Mouse (Mus musculus) limb, embryonic 13.5 days (tissue): ENCODE measurements around the gene Mical3. TPM values are rescaled to one million over a fixed set of nuclear protein-coding genes. Genes with fewer than 3 reads are reported as not detected.

ENCODE experiments used
- ATAC-seq: fragments of 200-750 bp; cut with Nextera tagmentation; 2 replicates; pipeline ENCODE4 v1.8.0; 2017; ENCODE audit warnings: low read depth, moderate number of reproducible peaks, moderate TSS enrichment; ENCODE audit not compliant: low FRiP score
- H3K27ac ChIP-seq: fragments of 300-500 bp; sonication (generic); 2 replicates; pipeline ENCODE4 v1.5.1; 2015; ENCODE audit warnings: inconsistent platforms, mild to moderate bottlenecking, moderate library complexity
- H3K27me3 ChIP-seq: fragments of 300-500 bp; sonication (generic); 2 replicates; pipeline ENCODE4 v1.6.1; 2015; ENCODE audit warnings: mild to moderate bottlenecking, inconsistent platforms
- H3K36me3 ChIP-seq: fragments of 300-500 bp; sonication (generic); 2 replicates; pipeline ENCODE4 v1.6.1; 2015; ENCODE audit warnings: inconsistent platforms, mild to moderate bottlenecking, moderate library complexity
- H3K4me1 ChIP-seq: fragments of 300-500 bp; sonication (generic); 2 replicates; pipeline ENCODE4 v1.6.1; 2015; ENCODE audit warnings: inconsistent platforms
- H3K4me2 ChIP-seq: fragments of 300-500 bp; sonication (generic); replicated peaks from 2 replicates; pipeline ENCODE4 v1.6.1; 2015; ENCODE audit warnings: inconsistent platforms, mild to moderate bottlenecking, moderate library complexity
- H3K4me3 ChIP-seq: fragments of 300-500 bp; sonication (generic); 2 replicates; pipeline ENCODE4 v1.5.1; 2015; ENCODE audit warnings: moderate library complexity, mild to moderate bottlenecking, inconsistent platforms
- H3K9ac ChIP-seq: fragments of 300-500 bp; sonication (generic); 2 replicates; pipeline ENCODE4 v1.6.1; 2015; ENCODE audit warnings: mild to moderate bottlenecking, inconsistent platforms
- H3K9me3 ChIP-seq: fragments of 300-500 bp; sonication (generic); 2 replicates; pipeline ENCODE4 v1.6.1; 2016; ENCODE audit warnings: inconsistent platforms
- WGBS: fragments of 180-500 bp; shearing (Covaris S2); methylation state at CpG from one replicate; pipeline ENCODE4 v1.1.7; 2015; 5-methylcytosine and 5-hydroxymethylcytosine counted together
- polyA plus RNA-seq: library from polyadenylated mRNA; unstranded; fragments of >200 nt; fragmentation: Nextera tagmentation; extraction: Ambion mirVana; gene quantifications from 2 replicates; pipeline ENCODE4 v1.2.1, GENCODE M21; 2015

Gene Mical3
- polyA plus RNA-seq, result 11.0 and 13.2 TPM in 2 replicates

GRCm38 (mm10) chr6:121130773-121131172 lies at the start of gene Mical3:
Mical3 (minus strand) TSS chr6:121130999.
- WGBS, result under 1% methylated on average over 17 of the region's 17 CpGs
- Histone ChIP-seq H3K4me2 (peak within 1 kb of the TSS; percentile 74), H3K36me3 (no peaks in the 10 kb centered on the region), H3K27me3 (peaks cover 39% of the 10 kb centered on the region), H3K9me3 (no peaks in the 10 kb centered on the region), H3K27ac (no peak within 1 kb of the TSS), H3K4me1 (peaks cover 18% of the 10 kb centered on the region), H3K9ac (peak within 1 kb of the TSS; percentile 51), H3K4me3 (peak within 1 kb of the TSS; percentile 45)
- 0 out of 2 replicates have a peak, but pooled peaks have one; percentile 53 for ATAC-seq

GRCm38 (mm10) chr6:121179846-121180245 lies 49.0 kb upstream of the Mical3 start:
- 72% methylated on average over 7 of the region's 7 CpGs for WGBS
- no peak for ATAC-seq

GRCm38 (mm10) chr6:121178700-121179358 lies 48.0 kb upstream of the Mical3 start:
- Histone ChIP-seq H3K27ac (no peak overlapping the region), H3K4me1 (peaks cover 15% of the 10 kb centered on the region), H3K4me3 (no peak overlapping the region), H3K9ac (no peak overlapping the region), H3K4me2 (no peak overlapping the region), H3K27me3 (no peaks in the 10 kb centered on the region), H3K36me3 (no peaks in the 10 kb centered on the region), H3K9me3 (no peaks in the 10 kb centered on the region)
- 63% methylated on average over 7 of the region's 7 CpGs for WGBS
- ATAC-seq, result no peak

More at GRCm38 (mm10) chr6:121179846-121180245, 49.0 kb upstream of the Mical3 start:
- Histone ChIP-seq H3K36me3 (no peaks in the 10 kb centered on the region), H3K4me1 (peaks cover 21% of the 10 kb centered on the region), H3K4me2 (no peak overlapping the region), H3K4me3 (no peak overlapping the region), H3K9ac (no peak overlapping the region), H3K27me3 (no peaks in the 10 kb centered on the region), H3K27ac (no peak overlapping the region), H3K9me3 (no peaks in the 10 kb centered on the region)

GRCm38 (mm10) chr6:121177118-121177708 lies 46.4 kb upstream of the Mical3 start:
- no peak overlapping the region for H3K27ac ChIP-seq
- 74% methylated on average over 7 of the region's 7 CpGs for WGBS
- no peak overlapping the region for H3K4me2 ChIP-seq
- H3K9me3 ChIP-seq, result no peaks in the 10 kb centered on the region
- ATAC-seq, result no peak
- no peaks in the 10 kb centered on the region for H3K36me3 ChIP-seq
- peaks cover 25% of the 10 kb centered on the region for H3K4me1 ChIP-seq
- H3K27me3 ChIP-seq, result no peaks in the 10 kb centered on the region
- H3K4me3 ChIP-seq, result no peak overlapping the region
- H3K9ac ChIP-seq, result no peak overlapping the region

- Histone ChIP-seq H3K36me3 (no peaks in the 10 kb centered on the region), H3K9me3 (no peaks in the 10 kb centered on the region), H3K27ac (0 out of 2 replicates have a peak overlapping the region, but pooled peaks have one; percentile 3), H3K27me3 (no peaks in the 10 kb centered on the region), H3K4me1 (peaks cover 25% of the 10 kb centered on the region), H3K4me3 (no peak overlapping the region), H3K4me2 (no peak overlapping the region), H3K9ac (no peak overlapping the region)
- 82% methylated on average over 4 of the region's 4 CpGs for WGBS
- ATAC-seq, result no peak
Measured at GRCm38 (mm10) chr6:121176731-121177098, 45.9 kb upstream of the Mical3 start.

- H3K9ac ChIP-seq, result no peak overlapping the region
- no peaks in the 10 kb centered on the region for H3K9me3 ChIP-seq
- no peaks in the 10 kb centered on the region for H3K36me3 ChIP-seq
- no peaks in the 10 kb centered on the region for H3K27me3 ChIP-seq
- no peak for ATAC-seq
- H3K27ac ChIP-seq, result peak overlapping the region; percentile 3; the same call in 1 of the 2 replicates
- H3K4me2 ChIP-seq, result peak overlapping the region; percentile 27; the same call in 1 of the 2 replicates
- WGBS, result 39% methylated on average over 14 of the region's 14 CpGs
- H3K4me1 ChIP-seq, result peaks cover 25% of the 10 kb centered on the region
- H3K4me3 ChIP-seq, result no peak overlapping the region
Measured at GRCm38 (mm10) chr6:121176011-121176730, 45.4 kb upstream of the Mical3 start.

GRCm38 (mm10) chr6:121174761-121175160 lies 44.0 kb upstream of the Mical3 start:
- no peaks in the 10 kb centered on the region for H3K27me3 ChIP-seq
- H3K27ac ChIP-seq, result no peak overlapping the region
- no peak for ATAC-seq
- peaks cover 25% of the 10 kb centered on the region for H3K4me1 ChIP-seq
- no peak overlapping the region for H3K4me3 ChIP-seq
- H3K9me3 ChIP-seq, result no peaks in the 10 kb centered on the region
- WGBS, result 86% methylated on average over 6 of the region's 6 CpGs
- H3K9ac ChIP-seq, result no peak overlapping the region
- H3K4me2 ChIP-seq, result no peak overlapping the region
- H3K36me3 ChIP-seq, result no peaks in the 10 kb centered on the region

GRCm38 (mm10) chr6:121173471-121173870 lies 42.7 kb upstream of the Mical3 start:
- Histone ChIP-seq H3K9ac (no peak overlapping the region), H3K36me3 (no peaks in the 10 kb centered on the region), H3K9me3 (no peaks in the 10 kb centered on the region), H3K27ac (no peak overlapping the region; the same call in 1 of the 2 replicates), H3K4me2 (no peak overlapping the region), H3K4me3 (no peak overlapping the region), H3K27me3 (no peaks in the 10 kb centered on the region), H3K4me1 (peaks cover 25% of the 10 kb centered on the region)
- peak; percentile 33; the same call in 1 of the 2 replicates for ATAC-seq
- 52% methylated on average over 5 of the region's 5 CpGs for WGBS

GRCm38 (mm10) chr6:121171102-121171501 lies 40.3 kb upstream of the Mical3 start:
- H3K27ac ChIP-seq, result no peak overlapping the region
- no peaks in the 10 kb centered on the region for H3K36me3 ChIP-seq
- no peaks in the 10 kb centered on the region for H3K9me3 ChIP-seq
- no peak overlapping the region for H3K4me2 ChIP-seq
- ATAC-seq, result no peak
- WGBS, result 87% methylated on average over 6 of the region's 6 CpGs
- H3K27me3 ChIP-seq, result no peaks in the 10 kb centered on the region
- H3K9ac ChIP-seq, result no peak overlapping the region
- H3K4me1 ChIP-seq, result peaks cover 27% of the 10 kb centered on the region
- H3K4me3 ChIP-seq, result no peak overlapping the region

GRCm38 (mm10) chr6:121167381-121167975 lies 36.7 kb upstream of the Mical3 start:
- no peak for ATAC-seq
- Histone ChIP-seq H3K4me2 (no peak overlapping the region), H3K9me3 (no peaks in the 10 kb centered on the region), H3K27ac (no peak overlapping the region), H3K36me3 (no peaks in the 10 kb centered on the region), H3K4me1 (peaks cover 6% of the 10 kb centered on the region; the same call in 1 of the 2 replicates), H3K9ac (no peak overlapping the region), H3K4me3 (no peak overlapping the region), H3K27me3 (no peaks in the 10 kb centered on the region)
- WGBS, result 63% methylated on average over 7 of the region's 7 CpGs

GRCm38 (mm10) chr6:121166098-121166552 lies 35.3 kb upstream of the Mical3 start:
- peak; percentile 44; the same call in 1 of the 2 replicates for ATAC-seq
- no peak overlapping the region for H3K27ac ChIP-seq
- no peak overlapping the region for H3K4me2 ChIP-seq
- no peak overlapping the region for H3K4me3 ChIP-seq
- no peaks in the 10 kb centered on the region for H3K36me3 ChIP-seq
- 57% methylated on average over 10 of the region's 10 CpGs for WGBS
- H3K9me3 ChIP-seq, result no peaks in the 10 kb centered on the region
- no peaks in the 10 kb centered on the region for H3K27me3 ChIP-seq
- no peak overlapping the region for H3K9ac ChIP-seq
- peaks cover 8% of the 10 kb centered on the region; the same call in 1 of the 2 replicates for H3K4me1 ChIP-seq

GRCm38 (mm10) chr6:121162616-121163015 lies 31.8 kb upstream of the Mical3 start:
- no peaks in the 10 kb centered on the region for H3K9me3 ChIP-seq
- no peak overlapping the region for H3K27ac ChIP-seq
- no peaks in the 10 kb centered on the region for H3K36me3 ChIP-seq
- H3K4me1 ChIP-seq, result peaks cover 18% of the 10 kb centered on the region
- no peak overlapping the region for H3K4me2 ChIP-seq
- H3K4me3 ChIP-seq, result no peak overlapping the region
- no peak for ATAC-seq
- H3K9ac ChIP-seq, result no peak overlapping the region
- 86% methylated on average over 12 of the region's 12 CpGs for WGBS
- H3K27me3 ChIP-seq, result no peaks in the 10 kb centered on the region
